ENCODE assay signal across 17 mouse cellular contexts in the genomic region with DNA sequence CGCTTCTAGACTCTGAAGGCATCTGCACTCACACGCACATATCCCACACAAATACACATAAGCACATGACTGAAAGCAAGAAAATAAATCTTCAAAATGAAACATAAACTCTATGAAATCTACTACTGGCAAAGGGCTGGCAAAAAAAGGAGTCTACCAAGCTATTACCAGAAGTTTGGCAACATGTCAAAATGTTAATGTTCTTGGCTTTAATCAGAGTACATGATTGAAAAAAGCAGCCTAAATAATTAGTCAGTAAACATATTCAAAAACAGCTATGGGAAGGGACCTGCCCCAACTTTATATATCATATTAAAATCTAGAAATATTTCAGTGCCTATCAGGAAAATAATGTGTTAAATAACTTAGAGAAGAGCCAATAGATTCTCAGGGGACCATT.
"Had no signal": no experiment of that assay in that cellular context is flagged by ENCODE, and none has a peak within 500 bp of the region (broad histone marks: within the 10 kb centered on the region; RNA-seq: fewer than 3 reads in every experiment).

No protein-coding gene starts in this region.

- H3K27me3 ChIP-seq: lung, embryonic 15.5 days; megakaryocyte, embryonic 14.5 days; midbrain, embryonic 13.5 days; midbrain, embryonic 15.5 days; neural tube, embryonic 12.5 days; stomach, embryonic 15.5 days had no signal

- H3K9ac ChIP-seq: lung, embryonic 15.5 days; midbrain, embryonic 13.5 days; midbrain, embryonic 15.5 days; neural tube, embryonic 12.5 days; stomach, embryonic 15.5 days had no signal

- H3K4me1 ChIP-seq: lung, embryonic 15.5 days; megakaryocyte, embryonic 14.5 days; midbrain, embryonic 13.5 days; midbrain, embryonic 15.5 days; neural tube, embryonic 12.5 days; stomach, embryonic 15.5 days had no signal

- ATAC-seq: lung, postnatal 0 days; midbrain, embryonic 13.5 days; midbrain, embryonic 15.5 days had no signal

- H3K4me3 ChIP-seq: lung, embryonic 15.5 days; megakaryocyte, embryonic 14.5 days; midbrain, embryonic 13.5 days; midbrain, embryonic 15.5 days; neural tube, embryonic 12.5 days; stomach, embryonic 15.5 days had no signal

- H3K9me3 ChIP-seq: lung, embryonic 15.5 days; midbrain, embryonic 13.5 days; midbrain, embryonic 15.5 days; neural tube, embryonic 12.5 days; stomach, embryonic 15.5 days had no signal

- H3K4me2 ChIP-seq: lung, embryonic 15.5 days; midbrain, embryonic 11.5 days; midbrain, embryonic 13.5 days; midbrain, embryonic 15.5 days; neural tube, embryonic 12.5 days; stomach, embryonic 15.5 days had no signal

- H3K36me3 ChIP-seq: lung, embryonic 15.5 days; midbrain, embryonic 13.5 days; midbrain, embryonic 15.5 days; neural tube, embryonic 12.5 days; stomach, embryonic 15.5 days had no signal

- DNase-seq: lung, adult 2 months; lung, postnatal 14 days; lung, postnatal 36 days; right cerebral cortex, postnatal 14 days; thymus, adult 2 months; thymus, postnatal 25 days; thymus, postnatal 4 days had no signal

- H3K27ac ChIP-seq: lung, embryonic 15.5 days; macrophage; midbrain, embryonic 13.5 days; midbrain, embryonic 15.5 days; neural tube, embryonic 12.5 days; stomach, embryonic 15.5 days; stomach, postnatal 0 days had no signal
